Mouse (Mus musculus) intestine, embryonic 14.5 days (tissue): ENCODE measurements around the gene Lrba. TPM values are rescaled to one million over a fixed set of nuclear protein-coding genes. Genes with fewer than 3 reads are reported as not detected.

Source experiments
- ATAC-seq: fragments of 200-750 bp; cut with Nextera tagmentation; replicated peaks from 2 replicates; pipeline ENCODE4 v1.8.0; 2017; ENCODE audit warnings: low read depth, moderate number of reproducible peaks, moderate TSS enrichment, moderate library complexity; ENCODE audit not compliant: low FRiP score, low TSS enrichment
- DNase-seq: peaks from one replicate; pipeline ENCODE4 v3.0.0-alpha.2; 2018; ENCODE audit warnings: low spot score
- H3K27ac ChIP-seq: fragments of 300-500 bp; sonication (generic); 2 replicates; pipeline ENCODE4 v1.5.1; 2014; ENCODE audit warnings: low read depth, mild to moderate bottlenecking, control low read depth
- H3K27me3 ChIP-seq: fragments of 300-500 bp; sonication (generic); replicated peaks from 2 replicates; pipeline ENCODE4 v1.6.1; 2014; ENCODE audit warnings: low read length, control low read depth; ENCODE audit not compliant: control insufficient read depth, insufficient read depth
- H3K36me3 ChIP-seq: fragments of 300-500 bp; sonication (generic); 2 replicates; pipeline ENCODE4 v1.6.1; 2014; ENCODE audit warnings: low read length, control low read depth; ENCODE audit not compliant: control insufficient read depth, insufficient read depth
- H3K4me1 ChIP-seq: fragments of 300-500 bp; sonication (generic); replicated peaks from 2 replicates; pipeline ENCODE4 v1.6.1; 2014; ENCODE audit warnings: low read length, control low read depth, mixed read lengths; ENCODE audit not compliant: control insufficient read depth, insufficient read depth
- H3K4me2 ChIP-seq: fragments of 300-500 bp; sonication (generic); 2 replicates; pipeline ENCODE4 v1.6.1; 2014; ENCODE audit warnings: low read length
- H3K4me3 ChIP-seq: fragments of 300-500 bp; sonication (generic); 2 replicates; pipeline ENCODE4 v1.5.1; 2014; ENCODE audit warnings: low read depth, low read length, control low read depth, mixed read lengths
- H3K9ac ChIP-seq: fragments of 300-500 bp; sonication (generic); 2 replicates; pipeline ENCODE4 v1.6.1; 2014; ENCODE audit warnings: mild to moderate bottlenecking, low read length
- H3K9me3 ChIP-seq: fragments of 300-500 bp; sonication (generic); 2 replicates; pipeline ENCODE4 v1.6.1; 2016; ENCODE audit warnings: low read length, control low read depth; ENCODE audit not compliant: control insufficient read depth
- WGBS: fragments of 180-500 bp; shearing (Covaris S2); extraction: QIAGEN DNeasy Blood & Tissue Kit; methylation state at CpG from one replicate; pipeline ENCODE4 v1.1.7; 2014; 5-methylcytosine and 5-hydroxymethylcytosine counted together
- polyA plus RNA-seq: library from polyadenylated mRNA; unstranded; fragments of >200 nt; fragmentation: Nextera tagmentation; extraction: Ambion mirVana; gene quantifications from 2 replicates; pipeline ENCODE4 v1.2.1, GENCODE M21; 2014

The Lrba gene
- polyA plus RNA-seq, 1 experiment from 2014 or later = 14.1 TPM

- ATAC-seq = peak; percentile 84
- H3K27me3 ChIP-seq = 0 out of 2 replicates have a peak, but pooled peaks cover 5% of the 10 kb centered on the region
- no peaks in the 10 kb centered on the region for H3K4me1 ChIP-seq
- H3K27ac ChIP-seq = peak within 1 kb of the TSS; percentile 99
- H3K36me3 ChIP-seq = no peaks in the 10 kb centered on the region
- peak within 1 kb of the TSS; percentile 99 for H3K9ac ChIP-seq
- peak within 1 kb of the TSS; percentile 67 for H3K4me3 ChIP-seq
- H3K9me3 ChIP-seq = no peaks in the 10 kb centered on the region
- WGBS = 3% methylated on average over 25 of the region's 25 CpGs
- peak; percentile 90 for DNase-seq
- H3K4me2 ChIP-seq = peak within 1 kb of the TSS; percentile 71
Observed at GRCm38 (mm10) chr3:86548091-86549015, 323.9 kb downstream of the Lrba start, which contains the start of gene Mab21l2. Gene Mab21l2, minus strand, starts transcription at chr3:86548629.

- peak; percentile 32; the same call in 1 of the 2 replicates for ATAC-seq
- 4% methylated on average over 22 of the region's 22 CpGs for WGBS
- H3K4me1 ChIP-seq = peaks cover 2% of the 10 kb centered on the region; the same call in 1 of the 2 replicates
Observed at GRCm38 (mm10) chr3:86550301-86551010, 326.0 kb downstream of the Lrba start.

GRCm38 (mm10) chr3:86551011-86551728 lies 326.7 kb downstream of the Lrba start:
- Histone ChIP-seq H3K4me3 (peak overlapping the region; percentile 47), H3K9me3 (no peaks in the 10 kb centered on the region), H3K4me2 (peak overlapping the region; percentile 71), H3K36me3 (no peaks in the 10 kb centered on the region), H3K9ac (peak overlapping the region; percentile 92), H3K4me1 (peaks cover 3% of the 10 kb centered on the region; the same call in 1 of the 2 replicates), H3K27me3 (0 out of 2 replicates have a peak, but pooled peaks cover 5% of the 10 kb centered on the region), H3K27ac (peak overlapping the region; percentile 96)
- DNase-seq (peak; percentile 71), ATAC-seq (no peak)
- 12% methylated on average over 8 of the region's 8 CpGs for whole genome bisulfite sequencing

More at GRCm38 (mm10) chr3:86550301-86551010, 326.0 kb downstream of the Lrba start:
- 0 out of 2 replicates have a peak, but pooled peaks cover 5% of the 10 kb centered on the region for H3K27me3 ChIP-seq
- H3K9ac ChIP-seq = peak overlapping the region; percentile 92
- H3K36me3 ChIP-seq = no peaks in the 10 kb centered on the region
- DNase-seq = peak; percentile 83
- peak overlapping the region; percentile 96 for H3K27ac ChIP-seq
- peak overlapping the region; percentile 71 for H3K4me2 ChIP-seq
- H3K4me3 ChIP-seq = peak overlapping the region; percentile 47
- no peaks in the 10 kb centered on the region for H3K9me3 ChIP-seq

GRCm38 (mm10) chr3:86552170-86552569 lies 327.7 kb downstream of the Lrba start:
- no peaks in the 10 kb centered on the region for H3K36me3 ChIP-seq
- peak overlapping the region; percentile 96 for H3K27ac ChIP-seq
- H3K4me1 ChIP-seq = peaks cover 12% of the 10 kb centered on the region
- peak overlapping the region; percentile 47 for H3K4me3 ChIP-seq
- peak overlapping the region; percentile 71 for H3K4me2 ChIP-seq
- no peaks in the 10 kb centered on the region for H3K9me3 ChIP-seq
- 29% methylated on average over 5 of the region's 5 CpGs for WGBS
- DNase-seq = peak; percentile 76
- H3K9ac ChIP-seq = peak overlapping the region; percentile 92
- 0 out of 2 replicates have a peak, but pooled peaks cover 5% of the 10 kb centered on the region for H3K27me3 ChIP-seq
- no peak for ATAC-seq

- H3K36me3 ChIP-seq = no peaks in the 10 kb centered on the region
- H3K27me3 ChIP-seq = no peaks in the 10 kb centered on the region
- 6% methylated on average over 1 of the region's 1 CpGs for WGBS
- DNase-seq = no peak
- H3K4me1 ChIP-seq = peaks cover 23% of the 10 kb centered on the region
- H3K4me2 ChIP-seq = no peak overlapping the region
- H3K9me3 ChIP-seq = no peaks in the 10 kb centered on the region
- H3K4me3 ChIP-seq = no peak overlapping the region
- H3K27ac ChIP-seq = no peak overlapping the region
- ATAC-seq = no peak
- no peak overlapping the region for H3K9ac ChIP-seq
Observed at GRCm38 (mm10) chr3:86558976-86559375, 334.5 kb downstream of the Lrba start.

GRCm38 (mm10) chr3:86559635-86560034 lies 335.2 kb downstream of the Lrba start:
- H3K9me3 ChIP-seq = no peaks in the 10 kb centered on the region
- H3K36me3 ChIP-seq = no peaks in the 10 kb centered on the region
- WGBS = 61% methylated on average over 4 of the region's 4 CpGs
- peaks cover 23% of the 10 kb centered on the region for H3K4me1 ChIP-seq
- no peak for ATAC-seq
- no peak overlapping the region for H3K4me2 ChIP-seq
- no peak overlapping the region for H3K27ac ChIP-seq
- no peak overlapping the region for H3K4me3 ChIP-seq
- no peak overlapping the region for H3K9ac ChIP-seq
- no peaks in the 10 kb centered on the region for H3K27me3 ChIP-seq
- no peak for DNase-seq

- H3K27ac ChIP-seq = no peak overlapping the region
- no peaks in the 10 kb centered on the region for H3K27me3 ChIP-seq
- no peak overlapping the region for H3K4me2 ChIP-seq
- WGBS = 73% methylated on average over 4 of the region's 4 CpGs
- DNase-seq = no peak
- ATAC-seq = no peak
- no peaks in the 10 kb centered on the region for H3K9me3 ChIP-seq
- no peaks in the 10 kb centered on the region for H3K36me3 ChIP-seq
- H3K4me1 ChIP-seq = peaks cover 22% of the 10 kb centered on the region
- H3K9ac ChIP-seq = no peak overlapping the region
- no peak overlapping the region for H3K4me3 ChIP-seq
Observed at GRCm38 (mm10) chr3:86560281-86561022, 336.0 kb downstream of the Lrba start.
